Mouse (Mus musculus) embryonic facial prominence, embryonic 12.5 days (tissue): ENCODE data around the gene Fstl1. TPM values are rescaled to one million over a fixed set of nuclear protein-coding genes. Genes with fewer than 3 reads are reported as not detected.

Experiments
- ATAC-seq: fragments of 200-750 bp; cut with Nextera tagmentation; 2 replicates; pipeline ENCODE4 v1.8.0; 2017; ENCODE audit not compliant: insufficient number of reproducible peaks, insufficient read depth, low FRiP score, low TSS enrichment
- H3K27ac ChIP-seq: fragments of 300-500 bp; sonication (generic); 2 replicates; pipeline ENCODE4 v1.5.1; 2016; ENCODE audit warnings: mild to moderate bottlenecking
- H3K27me3 ChIP-seq: fragments of 300-500 bp; sonication (generic); 2 replicates; pipeline ENCODE4 v1.6.1; 2016; ENCODE audit warnings: mild to moderate bottlenecking, moderate library complexity
- H3K36me3 ChIP-seq: fragments of 300-500 bp; sonication (generic); 2 replicates; pipeline ENCODE4 v1.6.1; 2016; ENCODE audit warnings: mild to moderate bottlenecking
- H3K4me1 ChIP-seq: fragments of 300-500 bp; sonication (generic); 2 replicates; pipeline ENCODE4 v1.6.1; 2016
- H3K4me2 ChIP-seq: fragments of 300-500 bp; sonication (generic); replicated peaks from 2 replicates; pipeline ENCODE4 v1.6.1; 2016; ENCODE audit warnings: mild to moderate bottlenecking, moderate library complexity
- H3K4me3 ChIP-seq: fragments of 300-500 bp; sonication (generic); 2 replicates; pipeline ENCODE4 v1.5.1; 2016; ENCODE audit warnings: mild to moderate bottlenecking
- H3K9ac ChIP-seq: fragments of 300-500 bp; sonication (generic); 2 replicates; pipeline ENCODE4 v1.6.1; 2016; ENCODE audit warnings: mild to moderate bottlenecking, moderate library complexity
- H3K9me3 ChIP-seq: fragments of 300-500 bp; sonication (generic); 2 replicates; pipeline ENCODE4 v1.6.1; 2016; ENCODE audit warnings: mild to moderate bottlenecking, moderate library complexity
- WGBS: fragments of 180-500 bp; shearing (Covaris S2); methylation state at CpG from one replicate; pipeline ENCODE4 v1.1.7; 2016; 5-methylcytosine and 5-hydroxymethylcytosine counted together
- polyA plus RNA-seq: library from polyadenylated mRNA; unstranded; fragments of >200 nt; fragmentation: Nextera tagmentation; extraction: Ambion mirVana; gene quantifications from 2 replicates; pipeline ENCODE4 v1.2.1, GENCODE M21; 2016

Gene Fstl1
- polyA plus RNA-seq, 1 experiment from 2014 or later = 537 TPM

- 75% methylated on average over 7 of the region's 7 CpGs for WGBS
Measured at GRCm38 (mm10) chr16:37860213-37860612, 83.5 kb downstream of the Fstl1 start.

GRCm38 (mm10) chr16:37861029-37861428 is 84.4 kb downstream of the Fstl1 start, which contains the start of gene Gm36028:
Gene Gm36028 (minus strand): TSS chr16:37861146.
- H3K36me3 ChIP-seq = no peaks in the 10 kb centered on the region

More at GRCm38 (mm10) chr16:37860213-37860612, 83.5 kb downstream of the Fstl1 start:
- Histone ChIP-seq H3K4me2 (no peak overlapping the region), H3K27ac (no peak overlapping the region), H3K4me1 (no peaks in the 10 kb centered on the region; the same call in 1 of the 2 replicates), H3K9ac (no peak overlapping the region), H3K4me3 (no peak overlapping the region), H3K36me3 (no peaks in the 10 kb centered on the region), H3K9me3 (no peaks in the 10 kb centered on the region), H3K27me3 (no peaks in the 10 kb centered on the region)
- ATAC-seq = no peak

GRCm38 (mm10) chr16:37863876-37864275 is 87.2 kb downstream of the Fstl1 start:
- Histone ChIP-seq H3K4me2 (no peak overlapping the region), H3K36me3 (no peaks in the 10 kb centered on the region), H3K9ac (no peak overlapping the region), H3K27ac (no peak overlapping the region), H3K27me3 (no peaks in the 10 kb centered on the region), H3K9me3 (no peaks in the 10 kb centered on the region), H3K4me3 (no peak overlapping the region), H3K4me1 (no peaks in the 10 kb centered on the region)
- ATAC-seq = no peak
- WGBS = 81% methylated on average over 3 of the region's 3 CpGs

More at GRCm38 (mm10) chr16:37861029-37861428, 84.4 kb downstream of the Fstl1 start, which contains the start of gene Gm36028:
- no peak for ATAC-seq
- no peak within 1 kb of the TSS for H3K4me3 ChIP-seq
- H3K4me1 ChIP-seq = no peaks in the 10 kb centered on the region
- no peaks in the 10 kb centered on the region for H3K27me3 ChIP-seq
- H3K9me3 ChIP-seq = no peaks in the 10 kb centered on the region
- WGBS = 81% methylated on average over 7 of the region's 7 CpGs
- H3K9ac ChIP-seq = no peak within 1 kb of the TSS
- no peak within 1 kb of the TSS for H3K27ac ChIP-seq
- no peak within 1 kb of the TSS for H3K4me2 ChIP-seq

- no peaks in the 10 kb centered on the region for H3K36me3 ChIP-seq
- no peak for ATAC-seq
- H3K9ac ChIP-seq = no peak overlapping the region
- H3K4me3 ChIP-seq = no peak overlapping the region
- 87% methylated on average over 9 of the region's 9 CpGs for WGBS
- H3K27me3 ChIP-seq = no peaks in the 10 kb centered on the region
- H3K27ac ChIP-seq = no peak overlapping the region
- peaks cover 11% of the 10 kb centered on the region; the same call in 1 of the 2 replicates for H3K4me1 ChIP-seq
- H3K9me3 ChIP-seq = no peaks in the 10 kb centered on the region
- H3K4me2 ChIP-seq = no peak overlapping the region
Measured at GRCm38 (mm10) chr16:37865841-37866240, 89.2 kb downstream of the Fstl1 start.

- WGBS = under 1% methylated on average over 76 of the region's 86 CpGs
- Histone ChIP-seq H3K9me3 (no peaks in the 10 kb centered on the region), H3K4me3 (peak within 1 kb of the TSS; percentile 99), H3K9ac (peak within 1 kb of the TSS; percentile 99), H3K4me1 (peaks cover 17% of the 10 kb centered on the region; the same call in 1 of the 2 replicates), H3K27me3 (no peaks in the 10 kb centered on the region), H3K27ac (peak within 1 kb of the TSS; percentile 97), H3K4me2 (peak within 1 kb of the TSS; percentile 59), H3K36me3 (no peaks in the 10 kb centered on the region)
- peak; percentile 92 for ATAC-seq
Measured at GRCm38 (mm10) chr16:37867791-37868505, 91.3 kb downstream of the Fstl1 start, which contains the start of gene Lrrc58. Gene Lrrc58 (plus strand): TSS chr16:37868389.

- under 1% methylated on average over 79 of the region's 87 CpGs for WGBS
- ATAC-seq = peak; percentile 73
- Histone ChIP-seq H3K4me2 (peak overlapping the region; percentile 59), H3K4me3 (peak overlapping the region; percentile 99), H3K4me1 (peaks cover 17% of the 10 kb centered on the region; the same call in 1 of the 2 replicates), H3K27me3 (no peaks in the 10 kb centered on the region), H3K9ac (peak overlapping the region; percentile 99), H3K9me3 (no peaks in the 10 kb centered on the region), H3K27ac (peak overlapping the region; percentile 97), H3K36me3 (no peaks in the 10 kb centered on the region)
Measured at GRCm38 (mm10) chr16:37868506-37869469, 92.1 kb downstream of the Fstl1 start.

- Histone ChIP-seq H3K4me3 (peak overlapping the region; percentile 99), H3K27me3 (no peaks in the 10 kb centered on the region), H3K9ac (peak overlapping the region; percentile 99), H3K36me3 (no peaks in the 10 kb centered on the region), H3K27ac (peak overlapping the region; percentile 97), H3K9me3 (no peaks in the 10 kb centered on the region), H3K4me1 (peaks cover 17% of the 10 kb centered on the region; the same call in 1 of the 2 replicates), H3K4me2 (peak overlapping the region; percentile 59)
- ATAC-seq = no peak
- 22% methylated on average over 4 of the region's 4 CpGs for WGBS
Measured at GRCm38 (mm10) chr16:37869470-37870231, 93.0 kb downstream of the Fstl1 start.

- no peaks in the 10 kb centered on the region for H3K9me3 ChIP-seq
- H3K9ac ChIP-seq = no peak overlapping the region
- H3K4me1 ChIP-seq = peaks cover 17% of the 10 kb centered on the region; the same call in 1 of the 2 replicates
- no peak for ATAC-seq
- no peak overlapping the region for H3K27ac ChIP-seq
- H3K27me3 ChIP-seq = no peaks in the 10 kb centered on the region
- no peak overlapping the region for H3K4me3 ChIP-seq
- peak overlapping the region; percentile 17; the same call in 1 of the 2 replicates for H3K4me2 ChIP-seq
- no peaks in the 10 kb centered on the region for H3K36me3 ChIP-seq
- WGBS = 87% methylated on average over 4 of the region's 4 CpGs
Measured at GRCm38 (mm10) chr16:37871112-37871715, 94.5 kb downstream of the Fstl1 start.

GRCm38 (mm10) chr16:37874501-37875235 is 98.0 kb downstream of the Fstl1 start:
- no peak overlapping the region for H3K9ac ChIP-seq
- no peak overlapping the region for H3K27ac ChIP-seq
- no peak for ATAC-seq
- H3K27me3 ChIP-seq = no peaks in the 10 kb centered on the region
- H3K9me3 ChIP-seq = no peaks in the 10 kb centered on the region
- peaks cover 23% of the 10 kb centered on the region for H3K36me3 ChIP-seq
- 84% methylated on average over 4 of the region's 4 CpGs for WGBS
- H3K4me1 ChIP-seq = peaks cover 16% of the 10 kb centered on the region; the same call in 1 of the 2 replicates
- H3K4me3 ChIP-seq = no peak overlapping the region
- no peak overlapping the region for H3K4me2 ChIP-seq

- Histone ChIP-seq H3K36me3 (peaks cover 47% of the 10 kb centered on the region), H3K4me2 (no peak overlapping the region), H3K27ac (no peak overlapping the region), H3K9ac (no peak overlapping the region), H3K27me3 (no peaks in the 10 kb centered on the region), H3K4me1 (no peaks in the 10 kb centered on the region), H3K9me3 (no peaks in the 10 kb centered on the region), H3K4me3 (no peak overlapping the region)
- ATAC-seq = no peak
- 92% methylated on average over 3 of the region's 3 CpGs for WGBS
Measured at GRCm38 (mm10) chr16:37877406-37877805, 100.7 kb downstream of the Fstl1 start.
